Mouse (Mus musculus): ENCODE measurements around the gene Olfr97.
A peak's percentile ranks its signal among the peaks of the same experiment; 100 is the strongest.
"Not testable (repeated sequence)": the region's sequence is repeated elsewhere in the genome, so short reads cannot be mapped to it uniquely, and the experiment has no call there.

The Olfr97 gene

DNA sequence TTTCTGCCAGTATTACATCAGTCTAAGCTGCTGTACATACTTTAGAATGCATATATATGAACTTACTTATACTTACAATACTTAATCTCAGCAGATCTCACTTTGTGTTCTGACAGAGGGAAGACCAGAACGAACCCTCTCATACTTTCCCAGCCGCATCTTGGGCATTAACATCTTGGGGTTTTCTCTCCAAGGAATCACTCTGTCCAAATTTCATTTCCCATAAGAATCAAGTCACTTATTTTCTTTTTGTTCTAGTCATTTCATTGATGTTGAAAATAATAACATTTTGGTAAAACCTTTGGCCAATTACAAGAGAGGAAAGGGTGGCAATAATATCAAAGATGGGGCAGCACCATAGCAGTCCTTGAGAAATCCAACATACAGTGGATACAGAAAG lies at the start of gene Olfr97:
Gene Olfr97 (minus strand): TSS at position 101 of the 400 bp plus-strand sequence.
- DNase-seq: not testable (repeated sequence)

DNA sequence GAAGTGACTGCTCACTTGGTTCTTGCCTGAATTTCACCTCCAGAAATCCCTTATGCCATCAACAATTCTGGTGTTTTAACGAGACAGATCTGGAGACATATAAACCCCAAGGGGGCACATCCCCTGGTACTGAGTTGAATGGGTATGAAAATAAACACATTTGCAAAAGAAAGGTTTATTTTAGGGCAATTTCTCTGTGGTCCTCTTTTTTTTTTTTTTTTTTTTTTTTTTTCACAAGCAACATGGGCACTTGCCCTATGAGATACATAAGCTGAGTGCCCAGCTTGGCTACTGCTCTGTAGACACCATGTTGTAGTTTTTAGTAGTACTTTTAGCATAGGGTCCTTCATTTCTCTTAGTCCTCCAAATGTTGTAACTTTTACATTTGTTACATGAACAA lies 46.2 kb upstream of the Olfr97 start, which contains the start of gene Olfr99:
Gene Olfr99 (minus strand): TSS at position 101 of the 400 bp plus-strand sequence.
- DNase-seq: no peak

DNA sequence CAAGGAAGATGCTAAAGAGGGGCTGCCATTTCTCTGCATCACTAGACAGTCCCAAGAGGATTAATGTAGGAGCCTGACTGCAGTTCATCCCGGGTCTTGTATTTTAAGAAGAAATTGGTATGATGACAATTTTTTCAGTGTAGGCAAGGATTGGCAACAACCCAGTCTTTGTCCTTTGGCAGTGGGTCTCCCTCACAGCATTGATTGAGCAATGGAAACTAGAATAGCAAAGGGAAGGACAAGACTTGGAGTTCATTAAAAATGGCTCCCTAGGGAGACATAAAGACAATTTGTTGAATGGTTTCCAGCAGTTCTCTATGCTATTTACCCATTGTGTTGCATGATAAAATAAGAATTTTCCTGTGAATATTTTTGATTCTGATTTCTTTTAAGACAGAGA lies 43.2 kb upstream of the Olfr97 start:
- DNase-seq: no peak

DNA sequence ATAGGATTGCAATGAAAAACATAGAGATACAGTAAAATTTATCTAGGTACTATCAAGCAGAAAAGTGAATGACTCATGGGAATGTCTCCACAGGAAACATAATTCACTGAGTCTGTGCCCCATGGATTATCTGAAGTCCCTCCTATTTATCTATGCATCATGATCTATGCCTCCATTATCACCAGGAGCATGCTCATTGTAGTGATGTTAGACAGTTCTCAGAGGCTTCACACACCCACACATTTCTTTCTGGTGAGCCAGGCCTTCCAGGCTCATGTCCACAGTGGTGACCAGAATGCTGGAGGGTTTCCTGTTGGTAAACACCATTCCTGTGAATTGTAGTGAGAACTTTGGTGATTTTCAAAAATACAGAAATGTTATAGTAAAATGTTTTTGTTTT lies 39.4 kb upstream of the Olfr97 start:
- no peak for DNase-seq

DNA sequence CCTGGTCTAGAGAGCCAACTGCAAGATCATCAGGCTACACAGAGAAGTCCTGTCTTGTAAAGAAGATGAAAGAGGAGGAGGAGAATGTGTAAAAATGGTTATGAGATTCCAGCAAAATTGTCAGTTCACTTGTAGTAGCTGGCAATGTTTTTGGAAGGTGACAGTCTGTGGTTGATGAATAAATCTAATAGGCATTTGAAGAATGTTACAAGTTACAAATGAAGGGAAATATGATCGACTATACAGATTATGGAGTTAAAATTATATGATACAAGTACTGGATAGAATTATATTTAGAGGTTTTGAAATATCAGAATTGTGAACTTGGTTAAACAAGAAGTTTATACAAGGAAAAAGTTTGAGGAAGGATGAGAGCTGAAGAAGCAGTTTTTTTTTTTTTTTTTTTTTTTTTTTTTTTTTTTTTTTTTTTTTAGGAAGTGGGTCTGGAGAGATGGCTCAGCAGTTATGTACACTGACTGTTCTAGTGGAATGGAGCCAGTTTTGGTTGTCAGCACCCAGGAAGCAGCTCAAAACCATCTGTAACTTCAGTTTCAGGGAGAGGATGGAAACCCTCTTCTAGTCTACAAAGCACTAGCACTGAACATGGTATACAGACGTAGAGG lies 38.6 kb upstream of the Olfr97 start:
- no peak for DNase-seq

DNA sequence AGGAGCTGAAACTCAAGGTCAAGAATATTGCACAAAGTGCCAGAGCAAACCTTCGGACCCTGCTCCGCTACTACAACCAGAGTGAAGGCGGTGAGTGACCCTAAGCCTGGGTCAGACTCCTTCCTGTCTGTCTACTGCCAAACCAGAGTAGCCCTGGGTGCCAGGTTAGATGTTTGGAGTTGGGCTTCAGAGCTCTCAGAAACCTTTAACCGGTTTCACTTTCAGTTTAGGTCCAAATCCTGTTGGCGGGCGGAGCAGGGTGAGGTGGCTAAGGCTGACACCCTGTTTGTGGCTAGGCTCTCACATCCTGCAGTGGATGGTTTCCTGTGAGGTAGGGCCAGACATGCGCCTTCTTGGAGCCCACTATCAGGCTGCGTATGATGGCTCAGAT lies 33.6 kb upstream of the Olfr97 start:
- DNase-seq: peak; percentile 58 to 78

DNA sequence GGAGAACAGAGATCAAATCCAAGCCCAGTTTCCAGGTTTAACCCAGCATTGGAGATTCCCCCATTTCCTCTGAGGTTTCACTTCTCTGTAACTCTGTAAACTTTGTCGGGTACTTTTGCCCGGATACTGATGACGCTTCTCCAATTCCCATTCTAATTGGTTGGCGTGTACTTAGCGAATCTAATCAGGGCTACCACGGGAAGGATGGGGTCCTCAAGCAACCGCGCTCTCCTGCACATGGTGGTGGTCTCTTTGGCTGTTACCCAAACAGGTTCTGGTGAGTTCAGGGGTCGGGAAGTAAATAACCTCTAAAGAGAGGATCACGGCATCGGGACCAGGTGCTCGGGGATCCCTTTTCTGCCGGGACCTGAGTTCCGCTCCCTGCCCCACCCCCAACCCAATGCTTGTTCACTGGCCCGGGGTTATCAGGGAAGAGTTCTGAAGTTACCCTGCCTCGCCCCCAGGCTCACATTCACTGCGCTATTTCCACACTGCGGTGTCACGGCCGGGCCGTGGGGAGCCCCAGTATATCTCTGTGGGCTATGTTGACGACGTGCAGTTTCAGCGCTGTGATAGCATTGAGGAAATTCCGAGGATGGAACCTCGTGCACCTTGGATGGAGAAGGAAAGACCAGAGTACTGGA lies 33.0 kb upstream of the Olfr97 start, which contains the start of gene H2-M3:
Gene H2-M3 (plus strand): TSS at position 163 of the 644 bp plus-strand sequence.
- peak; percentile 86 to 94 for DNase-seq

DNA sequence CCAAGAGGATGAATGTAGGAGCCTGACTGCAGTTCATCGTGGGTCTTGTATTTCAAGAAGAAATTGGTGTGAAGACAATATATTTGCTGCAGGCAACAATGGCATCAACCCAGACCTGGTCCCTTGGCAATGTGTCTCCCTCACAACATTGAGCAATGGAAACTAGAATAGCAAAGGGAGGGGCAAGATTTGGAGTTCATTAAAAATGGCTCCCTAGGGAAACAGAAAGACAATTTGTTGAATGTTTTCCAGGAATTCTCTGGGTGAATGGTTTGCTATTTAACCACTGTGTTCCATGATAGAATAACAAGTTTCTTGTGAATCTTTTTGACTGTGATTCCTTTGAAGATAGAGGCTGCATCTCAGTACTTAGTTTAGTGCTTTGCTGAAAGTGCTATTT lies 26.5 kb upstream of the Olfr97 start, which contains the start of gene Olfr98:
Gene Olfr98 (minus strand): TSS at position 124 of the 400 bp plus-strand sequence.
- no peak for DNase-seq

DNA sequence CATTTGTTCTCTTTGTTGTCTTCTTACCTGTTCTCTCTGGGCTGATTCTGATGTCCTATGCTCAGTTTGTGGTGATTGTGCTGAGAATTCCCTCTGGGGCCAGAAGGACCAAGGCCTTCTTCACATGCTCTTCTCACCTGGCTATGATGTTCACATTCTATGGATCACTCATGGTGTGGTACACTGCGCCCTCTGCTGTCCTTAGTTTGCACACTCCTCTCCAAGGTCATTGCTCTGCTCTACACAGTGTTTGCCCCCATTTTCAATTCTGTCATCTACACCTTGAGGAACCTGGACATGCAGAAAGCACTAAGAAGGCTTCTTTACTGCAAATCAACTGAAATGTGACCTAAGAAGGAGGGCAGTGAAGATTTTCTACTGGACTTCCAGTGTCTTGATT lies 13.4 kb upstream of the Olfr97 start:
- peak in 1 of 2 experiments; percentile 32 for DNase-seq

DNA sequence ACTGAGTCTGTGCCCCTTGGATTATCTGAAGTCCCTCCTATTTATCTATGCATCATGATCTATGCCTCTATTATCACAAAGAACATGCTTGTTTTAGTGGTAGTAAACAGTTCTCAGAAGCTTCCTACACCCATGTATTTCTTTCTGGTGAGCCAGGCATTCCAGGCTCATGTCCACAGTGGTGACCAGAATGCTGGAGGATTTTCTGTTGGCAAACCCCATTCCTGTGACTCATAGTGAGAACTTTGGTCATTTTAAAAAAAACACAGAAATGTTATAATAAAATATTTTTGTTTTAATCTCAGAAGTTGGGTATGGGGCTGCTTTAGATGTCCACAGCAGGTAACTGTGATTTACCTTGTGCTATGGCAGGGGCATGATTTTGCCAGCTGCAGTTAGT lies 12.3 kb upstream of the Olfr97 start:
- DNase-seq: no peak

DNA sequence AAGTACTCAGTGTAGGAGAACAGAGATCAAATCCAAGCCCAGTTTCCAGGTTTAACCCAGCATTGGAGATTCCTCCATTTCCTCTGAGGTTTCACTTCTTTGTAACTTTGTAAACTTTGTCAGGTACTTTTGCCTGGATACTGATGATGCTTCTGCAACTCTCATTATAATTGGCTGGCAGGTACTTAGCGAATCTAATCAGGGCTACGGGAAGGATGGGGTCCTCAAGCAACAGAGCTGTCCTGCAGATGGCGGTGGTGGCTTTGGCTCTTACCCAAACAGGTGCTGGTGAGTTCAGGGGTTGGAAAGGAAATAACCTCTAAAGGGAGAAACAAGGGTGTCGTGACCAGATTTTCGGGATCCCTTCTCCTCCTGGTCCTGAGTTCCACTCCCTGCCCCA lies 9.6 kb upstream of the Olfr97 start:
- DNase-seq: peak; percentile 28 to 39

DNA sequence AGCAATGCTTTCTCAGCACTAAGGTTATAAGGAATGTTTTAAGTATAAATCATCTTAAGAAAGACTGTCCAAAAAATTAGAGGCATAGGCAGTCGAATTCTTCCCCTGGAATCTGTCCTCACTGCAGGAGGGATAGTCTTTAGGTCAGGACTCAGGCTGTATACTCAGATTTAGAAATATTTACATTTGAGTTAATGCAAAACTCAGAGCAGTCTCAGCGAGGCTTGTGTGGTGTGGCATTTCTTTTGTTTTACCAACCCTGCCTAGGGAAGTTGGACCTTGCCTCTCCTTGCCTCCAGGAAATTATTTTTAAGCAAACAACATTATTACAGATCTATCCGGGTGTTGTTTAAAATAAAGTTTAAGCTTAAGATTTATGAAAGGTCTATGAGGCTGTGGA lies 5.1 kb upstream of the Olfr97 start:
- no peak for DNase-seq

DNA sequence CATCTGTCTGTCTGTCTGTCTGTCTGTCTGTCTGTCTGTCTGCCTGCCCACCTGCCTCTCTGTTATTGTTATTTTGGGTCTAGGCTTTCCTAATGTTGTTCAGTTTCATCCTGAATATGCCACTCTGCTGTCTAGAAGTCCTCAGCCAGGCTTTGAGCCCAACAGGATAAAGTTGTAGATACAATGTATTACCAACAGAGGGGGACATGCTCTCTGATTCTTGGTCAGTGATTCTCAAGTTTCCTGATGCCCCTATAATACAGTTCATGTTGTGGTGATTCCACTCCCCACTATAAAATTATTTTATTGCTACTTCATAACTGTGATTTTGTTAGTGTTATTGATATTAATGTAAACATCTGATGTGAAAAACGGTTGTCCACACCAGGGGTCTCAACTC lies 15.3 kb downstream of the Olfr97 start:
- DNase-seq: no peak

DNA sequence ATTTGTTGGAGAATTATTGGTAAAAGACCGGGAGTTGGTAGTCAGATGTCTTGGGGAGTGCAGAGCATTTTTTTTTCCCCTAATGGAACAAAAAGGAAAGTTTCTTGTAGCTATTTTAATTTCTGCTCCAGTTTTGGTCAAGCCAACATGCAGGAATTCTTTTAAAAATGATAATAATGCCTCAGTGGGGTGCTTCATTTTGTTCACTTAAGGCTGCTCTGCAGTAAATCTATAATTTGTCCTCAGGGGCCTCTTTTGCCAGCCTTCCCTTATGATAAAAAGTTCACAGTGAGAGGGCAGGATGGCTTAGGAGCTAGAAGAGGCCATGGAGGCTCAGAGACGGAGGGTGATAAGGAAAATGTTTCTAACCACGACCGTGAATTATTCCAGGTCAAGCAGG lies 17.3 kb downstream of the Olfr97 start, which contains the start of gene Olfr96:
Gene Olfr96 (plus strand): TSS at position 301 of the 400 bp plus-strand sequence.
- DNase-seq: no peak

DNA sequence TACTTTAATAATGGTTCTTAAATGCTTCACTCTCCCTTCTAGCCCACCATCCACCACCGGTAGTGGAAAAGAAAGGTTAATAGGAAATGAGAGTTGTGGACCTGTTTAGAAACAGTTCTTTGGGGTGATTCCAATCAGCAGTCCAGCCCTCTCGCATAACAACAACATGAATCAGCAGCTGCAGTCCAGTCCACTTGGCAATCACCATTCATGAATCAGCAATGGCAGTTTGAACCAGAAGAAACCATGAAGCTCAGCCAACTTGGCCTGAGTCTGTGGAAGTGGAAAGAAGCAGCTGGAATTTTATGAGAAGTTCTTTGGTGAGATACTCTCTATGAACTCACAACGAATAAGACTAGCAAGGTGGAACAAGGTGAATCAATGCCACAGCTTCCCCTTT lies 18.6 kb downstream of the Olfr97 start:
- no peak for DNase-seq

DNA sequence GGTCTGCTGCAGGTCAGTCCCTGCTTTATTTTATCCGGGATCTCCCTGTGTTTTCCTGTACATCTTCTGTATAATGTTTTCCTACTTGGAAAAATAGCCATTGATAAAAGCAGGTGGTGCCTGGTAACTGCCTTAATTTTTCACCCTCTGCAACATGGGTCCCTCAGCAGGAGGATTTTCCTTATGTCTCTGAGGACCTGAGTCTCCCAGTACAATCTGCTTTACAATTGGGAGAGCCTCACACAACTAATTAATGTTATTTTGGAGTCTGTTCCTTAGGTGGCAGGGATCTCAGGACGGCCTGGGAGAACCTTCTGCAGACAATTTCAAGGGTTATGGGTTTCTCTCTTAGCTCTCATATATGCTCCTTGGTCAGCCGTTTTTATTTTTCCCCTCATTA lies 24.1 kb downstream of the Olfr97 start, which contains the start of gene Olfr95:
Gene Olfr95 (minus strand): TSS at position 101 of the 400 bp plus-strand sequence.
- DNase-seq: no peak

DNA sequence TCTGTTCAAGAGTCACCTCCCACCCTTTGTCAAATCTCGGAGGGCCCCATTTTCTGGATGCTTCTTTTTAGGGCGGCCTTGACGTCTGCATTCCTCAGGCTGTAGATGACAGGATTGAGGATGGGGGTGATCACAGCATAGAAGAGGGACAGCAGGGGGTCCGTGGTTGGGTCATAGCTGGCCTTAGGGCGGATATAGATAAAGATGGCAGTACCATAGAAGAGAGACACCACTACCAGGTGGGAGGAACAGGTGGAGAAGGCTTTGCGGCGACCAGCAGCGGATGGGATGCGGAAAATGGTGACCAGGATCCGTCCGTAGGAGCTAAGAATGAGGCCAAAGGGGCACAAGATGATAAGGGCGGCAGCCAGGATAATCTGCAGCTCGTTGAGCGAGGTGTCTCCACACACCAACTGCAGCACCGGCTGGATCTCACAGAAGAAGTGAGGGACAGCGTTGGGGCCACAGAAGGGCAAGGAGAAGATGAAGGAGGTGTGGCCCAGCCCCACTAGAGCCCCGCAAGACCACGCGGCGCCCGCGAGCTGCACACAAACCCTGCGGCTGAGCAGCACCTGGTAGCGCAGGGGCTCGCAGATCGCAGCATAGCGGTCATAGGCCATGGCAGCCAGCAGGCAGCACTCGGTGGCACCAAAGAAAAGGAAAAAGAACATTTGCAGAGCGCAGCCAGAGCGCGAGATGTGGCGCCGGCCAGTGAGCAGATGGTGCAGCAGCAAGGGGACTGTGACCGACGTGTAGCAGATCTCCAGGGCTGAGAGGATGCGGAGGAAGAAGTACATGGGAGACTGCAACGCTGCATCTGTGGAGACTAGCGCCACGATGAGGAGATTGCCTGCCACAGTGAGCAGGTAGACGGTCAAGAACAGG lies 26.0 kb downstream of the Olfr97 start:
- DNase-seq: no peak

DNA sequence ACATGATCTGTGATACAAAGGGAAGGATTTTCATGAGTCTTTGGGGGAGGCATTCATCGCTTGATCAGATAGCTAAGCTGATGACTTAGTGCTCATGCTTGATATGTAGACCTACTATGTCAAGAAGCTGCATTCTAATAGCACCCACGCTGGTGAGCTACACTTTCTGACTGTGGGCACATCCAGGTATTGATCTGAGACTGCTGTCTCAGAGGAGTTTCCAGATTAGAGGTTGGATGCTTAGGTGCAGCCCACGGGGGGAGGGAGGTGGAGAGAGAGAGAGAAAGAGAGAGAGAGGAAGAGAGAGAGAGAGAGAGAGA lies 33.3 kb downstream of the Olfr97 start:
- DNase-seq: no peak

DNA sequence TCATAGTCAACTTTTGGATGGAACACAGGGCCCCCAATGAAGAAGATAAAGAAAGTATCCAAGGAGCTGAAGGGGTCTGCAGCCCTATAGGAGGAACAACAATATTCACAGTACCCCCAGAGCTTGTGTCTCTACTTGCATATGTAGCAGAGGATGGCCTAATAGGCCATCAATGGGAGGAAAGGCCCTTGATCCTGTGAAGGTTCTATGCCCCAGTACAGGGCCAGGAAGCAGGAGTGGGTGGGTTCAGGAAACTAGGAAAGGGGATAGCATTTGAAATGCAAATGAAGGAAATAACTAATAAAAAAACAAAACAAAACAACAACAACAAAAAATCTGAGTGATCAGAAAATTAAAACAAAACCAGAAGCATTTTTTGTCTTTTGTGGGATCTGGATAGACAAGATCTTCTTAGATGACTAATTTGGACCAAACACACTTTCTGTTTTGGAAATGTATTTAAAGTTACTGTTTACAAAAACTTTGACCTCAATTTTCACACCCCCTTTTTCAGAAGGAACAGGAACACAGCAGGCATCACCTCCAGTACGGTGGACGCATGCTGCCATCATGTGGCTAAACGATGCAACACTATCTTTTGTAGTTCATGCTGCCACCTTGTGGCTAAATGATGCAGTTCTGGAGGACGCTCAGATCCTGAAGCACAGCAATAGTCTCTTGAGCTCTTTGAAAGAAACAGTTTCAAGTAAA lies 33.8 kb downstream of the Olfr97 start:
- peak; percentile 80 to 88 for DNase-seq

DNA sequence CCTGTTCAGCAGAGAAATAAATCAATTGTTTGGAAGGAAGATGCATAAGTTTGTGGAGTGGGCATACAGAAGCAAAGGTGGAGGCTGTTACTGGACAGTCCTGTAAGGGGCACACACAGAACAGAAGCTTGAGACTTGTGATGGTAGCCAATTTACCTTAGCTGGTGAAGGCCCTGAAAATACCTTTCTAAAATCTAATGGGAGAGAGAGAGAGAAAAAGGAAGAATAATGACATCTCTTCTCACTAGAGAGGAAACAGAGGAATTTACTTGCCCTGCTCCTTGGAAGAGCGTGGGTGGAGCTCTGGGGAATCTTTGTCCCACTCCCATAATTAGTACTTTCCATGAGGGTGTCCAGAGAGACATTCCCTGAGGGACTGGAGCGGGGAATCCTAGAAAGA lies 36.2 kb downstream of the Olfr97 start, which contains the start of gene Olfr94:
Gene Olfr94 (minus strand): TSS at position 101 of the 400 bp plus-strand sequence.
- DNase-seq: no peak

DNA sequence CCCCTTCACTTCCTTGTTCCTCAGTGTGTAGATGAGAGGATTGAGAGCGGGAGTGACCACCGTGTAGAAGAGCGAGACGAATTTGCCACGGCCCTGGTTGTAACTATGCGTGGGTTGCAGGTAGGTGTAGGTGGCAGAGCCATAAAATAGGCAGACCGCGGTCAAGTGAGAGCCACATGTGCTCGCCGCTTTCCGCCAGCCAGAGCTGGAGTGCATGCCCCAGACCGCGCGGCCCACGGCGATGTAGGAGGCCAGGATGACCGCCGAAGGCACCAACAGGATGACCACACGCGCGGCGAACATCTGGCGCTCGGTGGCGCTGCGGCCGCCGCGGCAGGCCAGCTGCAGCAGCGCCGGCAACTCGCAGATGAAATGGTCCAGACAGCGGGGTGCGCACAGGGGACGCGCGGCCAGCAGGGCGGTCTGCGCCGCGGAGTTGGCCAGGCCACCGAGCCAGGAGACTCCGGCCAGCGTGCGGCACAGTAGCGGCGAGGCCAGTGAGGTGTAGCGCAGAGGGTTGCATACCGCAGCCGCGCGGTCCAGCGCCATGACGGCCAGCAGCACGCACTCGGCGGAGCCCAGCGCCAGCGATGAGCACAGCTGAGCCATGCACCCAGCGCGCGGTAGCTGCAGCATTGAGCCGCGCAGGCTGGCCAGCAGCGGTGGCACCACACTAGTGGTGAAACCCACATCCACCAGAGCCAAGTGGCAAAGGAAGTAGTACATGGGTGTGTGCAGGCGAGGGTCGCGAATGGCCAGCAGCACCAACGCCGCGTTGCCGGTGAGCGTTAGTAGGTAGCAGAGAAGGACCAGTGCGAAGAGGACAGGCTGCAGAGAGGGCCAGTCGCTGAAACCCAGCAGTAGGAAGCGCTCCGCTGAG lies 40.0 kb downstream of the Olfr97 start:
- DNase-seq: peak in 1 of 2 experiments; percentile 2

DNA sequence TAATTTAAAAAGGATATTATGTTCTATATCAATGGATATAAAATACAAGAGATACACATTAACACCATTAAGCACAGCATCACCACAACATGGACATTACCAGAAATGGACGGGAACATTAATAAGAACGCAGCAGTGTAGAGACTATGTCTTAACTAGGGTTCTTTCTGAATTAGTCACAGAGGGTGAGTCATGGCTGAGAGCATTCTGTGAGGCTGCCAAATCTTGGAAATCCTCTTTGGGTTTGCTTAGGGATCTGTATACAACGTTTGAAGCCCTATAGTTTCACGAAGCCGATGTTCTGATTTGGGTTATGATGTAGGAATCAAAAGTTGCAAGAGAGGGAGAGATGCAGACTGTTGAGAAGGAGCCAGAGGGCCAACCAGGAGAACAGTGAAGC lies 42.3 kb downstream of the Olfr97 start:
- no peak for DNase-seq
